Mouse (Mus musculus) liver, embryonic 15.5 days (tissue): ENCODE results near the gene Frs2. TPM values are rescaled to one million over a fixed set of nuclear protein-coding genes. Genes with fewer than 3 reads are reported as not detected.
A peak's percentile ranks its signal among the peaks of the same experiment; 100 is the strongest.

Experiments used
- ATAC-seq: fragments of 200-750 bp; cut with Nextera tagmentation; 2 replicates; pipeline ENCODE4 v1.8.0; 2017; ENCODE audit warnings: moderate number of reproducible peaks, mild to moderate bottlenecking, moderate library complexity; ENCODE audit not compliant: insufficient read depth
- H3K27ac ChIP-seq: fragments of 300-500 bp; sonication (generic); replicated peaks from 2 replicates; pipeline ENCODE4 v1.5.1; 2015; ENCODE audit warnings: mild to moderate bottlenecking, inconsistent platforms
- H3K27me3 ChIP-seq: fragments of 300-500 bp; sonication (generic); 2 replicates; pipeline ENCODE4 v1.6.1; 2015; ENCODE audit warnings: mild to moderate bottlenecking, inconsistent platforms
- H3K36me3 ChIP-seq: fragments of 300-500 bp; sonication (generic); replicated peaks from 2 replicates; pipeline ENCODE4 v1.6.1; 2015; ENCODE audit warnings: moderate library complexity, mild to moderate bottlenecking, inconsistent platforms
- H3K4me1 ChIP-seq: fragments of 300-500 bp; sonication (generic); replicated peaks from 2 replicates; pipeline ENCODE4 v1.6.1; 2015; ENCODE audit warnings: inconsistent platforms
- H3K4me2 ChIP-seq: fragments of 300-500 bp; sonication (generic); 2 replicates; pipeline ENCODE4 v1.6.1; 2015; ENCODE audit warnings: moderate library complexity, mild to moderate bottlenecking, inconsistent platforms
- H3K4me3 ChIP-seq: fragments of 300-500 bp; sonication (generic); replicated peaks from 2 replicates; pipeline ENCODE4 v1.5.1; 2015; ENCODE audit warnings: mild to moderate bottlenecking, inconsistent platforms
- H3K9ac ChIP-seq: fragments of 300-500 bp; sonication (generic); 2 replicates; pipeline ENCODE4 v1.6.1; 2015; ENCODE audit warnings: moderate library complexity, mild to moderate bottlenecking, inconsistent platforms
- H3K9me3 ChIP-seq: fragments of 300-500 bp; sonication (generic); replicated peaks from 2 replicates; pipeline ENCODE4 v1.6.1; 2016; ENCODE audit warnings: inconsistent platforms
- WGBS: fragments of 180-500 bp; shearing (Covaris S2); methylation state at CpG from one replicate; pipeline ENCODE4 v1.1.7; 2015; ENCODE audit warnings: mixed read lengths; ENCODE audit not compliant: insufficient replicate concordance; 5-methylcytosine and 5-hydroxymethylcytosine counted together
- polyA plus RNA-seq: library from polyadenylated mRNA; unstranded; fragments of >200 nt; fragmentation: Nextera tagmentation; extraction: Ambion mirVana; gene quantifications from 2 replicates; pipeline ENCODE4 v1.2.1, GENCODE M21; 2015

Gene Frs2
- polyA plus RNA-seq, 1 experiment from 2014 or later: 6.9 TPM

- WGBS: 61% methylated on average over 4 of the region's 4 CpGs
- peaks cover 61% of the 10 kb centered on the region for H3K4me1 ChIP-seq
- H3K9ac ChIP-seq: no peak overlapping the region; the same call in 1 of the 2 replicates
These were observed 22.1 kb downstream of the Frs2 start for GRCm38 (mm10) chr10:117126233-117126632.

GRCm38 (mm10) chr10:117121448-117121847 is 26.9 kb downstream of the Frs2 start:
- 80% methylated on average over 3 of the region's 3 CpGs for WGBS
- 0 out of 2 replicates have a peak overlapping the region, but pooled peaks have one; percentile 78 for H3K27ac ChIP-seq
- no peaks in the 10 kb centered on the region for H3K27me3 ChIP-seq
- H3K9me3 ChIP-seq: no peaks in the 10 kb centered on the region
- H3K36me3 ChIP-seq: peaks cover 20% of the 10 kb centered on the region
- no peak overlapping the region for H3K4me3 ChIP-seq
- peaks cover 60% of the 10 kb centered on the region for H3K4me1 ChIP-seq
- no peak overlapping the region for H3K9ac ChIP-seq
- no peak overlapping the region for H3K4me2 ChIP-seq
- ATAC-seq: no peak

More at GRCm38 (mm10) chr10:117126233-117126632, 22.1 kb downstream of the Frs2 start:
- Histone ChIP-seq H3K27ac (0 out of 2 replicates have a peak overlapping the region, but pooled peaks have one; percentile 26), H3K27me3 (no peaks in the 10 kb centered on the region), H3K9me3 (no peaks in the 10 kb centered on the region), H3K4me3 (no peak overlapping the region), H3K36me3 (peaks cover 25% of the 10 kb centered on the region), H3K4me2 (no peak overlapping the region)
- ATAC-seq: no peak

DNA sequence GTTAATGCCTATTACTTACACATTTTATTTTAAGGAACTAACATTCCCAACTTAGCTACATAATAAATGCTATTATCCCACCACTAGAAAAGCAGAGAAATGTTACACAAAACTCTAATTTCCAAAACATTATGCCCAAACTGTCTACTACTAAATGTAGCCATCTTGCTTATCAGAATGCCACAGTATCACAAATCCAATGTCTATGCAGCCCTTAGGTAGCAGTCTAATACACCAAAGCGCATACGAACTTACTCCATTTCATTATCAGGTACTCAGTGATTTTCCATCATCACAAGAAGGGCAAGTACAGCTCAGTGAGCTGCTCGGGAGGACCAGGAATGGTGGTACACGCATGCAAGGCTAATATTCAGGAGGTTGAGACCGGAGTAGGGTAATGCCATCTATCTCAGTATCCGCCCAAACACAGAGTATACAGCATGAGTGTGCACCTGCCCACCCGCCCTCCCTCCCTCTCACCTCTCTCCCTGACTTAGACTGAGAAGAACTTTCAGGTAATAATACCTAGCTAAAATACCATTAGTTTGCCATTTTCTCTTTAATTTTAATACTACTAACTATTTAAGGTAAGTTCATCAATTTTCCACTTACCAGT is 28.2 kb downstream of the Frs2 start:
- peaks cover 11% of the 10 kb centered on the region for H3K36me3 ChIP-seq
- peak; percentile 88 for ATAC-seq
- no peak overlapping the region for H3K4me3 ChIP-seq
- peak overlapping the region; percentile 40 for H3K4me2 ChIP-seq
- peaks cover 60% of the 10 kb centered on the region for H3K4me1 ChIP-seq
- WGBS: 67% methylated on average over 7 of the region's 7 CpGs
- H3K9me3 ChIP-seq: no peaks in the 10 kb centered on the region
- no peaks in the 10 kb centered on the region for H3K27me3 ChIP-seq
- H3K27ac ChIP-seq: peak overlapping the region; percentile 78
- H3K9ac ChIP-seq: no peak overlapping the region

DNA sequence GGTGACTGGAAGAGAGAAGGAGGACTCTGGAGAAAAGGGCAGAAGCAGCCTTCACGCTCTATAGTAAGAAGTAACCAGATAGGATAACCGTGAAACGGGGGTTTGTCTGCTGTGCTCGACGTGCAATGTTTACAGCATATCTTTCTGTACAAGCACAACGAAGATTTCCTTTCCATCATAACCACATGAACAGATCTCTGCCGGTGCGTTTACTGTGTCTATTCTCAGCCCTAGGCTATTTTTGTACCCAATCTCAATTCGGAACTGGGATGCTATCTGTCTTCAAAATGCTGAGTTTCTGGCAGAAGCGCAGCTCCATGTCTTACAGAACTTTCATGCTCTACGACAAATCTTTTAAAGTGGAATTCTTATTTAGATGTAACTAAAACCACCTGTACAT is 28.8 kb downstream of the Frs2 start:
- no peak overlapping the region for H3K9ac ChIP-seq
- H3K9me3 ChIP-seq: no peaks in the 10 kb centered on the region
- H3K4me1 ChIP-seq: peaks cover 61% of the 10 kb centered on the region
- peak overlapping the region; percentile 3; the same call in 1 of the 2 replicates for H3K4me3 ChIP-seq
- H3K27me3 ChIP-seq: no peaks in the 10 kb centered on the region
- peak overlapping the region; percentile 63 for H3K27ac ChIP-seq
- peaks cover 9% of the 10 kb centered on the region for H3K36me3 ChIP-seq
- WGBS: 19% methylated on average over 11 of the region's 11 CpGs
- peak overlapping the region; percentile 29 for H3K4me2 ChIP-seq
- ATAC-seq: peak; percentile 47

DNA sequence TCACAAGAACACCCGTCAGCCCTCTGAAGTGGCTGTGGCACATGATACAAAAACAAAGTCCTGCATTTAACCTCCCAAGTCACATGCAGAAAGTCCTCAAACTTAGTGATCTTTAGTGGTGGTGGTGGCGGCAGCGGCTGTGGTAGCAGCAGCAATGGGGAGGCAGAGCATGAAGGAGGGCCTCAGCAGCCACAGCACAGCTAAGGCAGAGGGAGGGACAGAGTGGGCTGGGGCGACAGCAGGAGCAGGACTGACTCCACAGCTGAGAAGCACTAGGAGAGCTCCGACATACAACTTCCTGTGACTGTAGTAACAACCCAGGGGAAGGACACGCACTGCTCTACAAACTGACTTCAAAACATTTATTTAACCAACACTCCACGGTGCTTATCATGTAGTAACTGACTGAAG is 29.9 kb downstream of the Frs2 start:
- H3K4me1 ChIP-seq: peaks cover 68% of the 10 kb centered on the region
- no peak overlapping the region; the same call in 1 of the 2 replicates for H3K4me2 ChIP-seq

DNA sequence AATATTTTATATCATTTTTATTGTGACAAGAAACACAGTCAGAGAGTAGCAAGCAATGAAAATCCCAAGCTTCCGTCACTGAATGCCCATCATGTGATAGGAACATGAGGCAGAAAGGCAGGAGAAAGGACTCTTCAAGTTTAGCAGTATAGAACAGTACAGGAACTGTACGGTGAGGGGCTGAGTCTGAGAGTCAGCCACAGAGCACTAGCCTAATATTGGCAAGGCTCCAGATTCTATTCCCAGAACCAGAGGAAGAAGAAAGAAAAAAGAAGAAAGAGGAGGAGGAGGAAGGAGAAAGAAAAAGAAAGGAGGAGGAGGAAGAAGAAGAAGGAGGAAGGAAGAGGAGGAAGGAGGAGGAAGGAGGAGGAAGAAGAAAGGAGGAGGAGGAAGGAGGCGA is 32.7 kb downstream of the Frs2 start:
- H3K27me3 ChIP-seq: no peaks in the 10 kb centered on the region
- H3K9ac ChIP-seq: no peak overlapping the region
- ATAC-seq: no peak
- H3K36me3 ChIP-seq: peaks cover 7% of the 10 kb centered on the region
- no peak overlapping the region for H3K4me2 ChIP-seq
- WGBS: 71% methylated on average over 3 of the region's 3 CpGs
- H3K4me3 ChIP-seq: no peak overlapping the region
- peaks cover 76% of the 10 kb centered on the region for H3K4me1 ChIP-seq
- peak overlapping the region; percentile 14; the same call in 1 of the 2 replicates for H3K27ac ChIP-seq
- H3K9me3 ChIP-seq: no peaks in the 10 kb centered on the region

More for the DNA sequence above, 29.9 kb downstream of the Frs2 start:
- ATAC-seq: no peak
- H3K9me3 ChIP-seq: no peaks in the 10 kb centered on the region
- H3K36me3 ChIP-seq: peaks cover 7% of the 10 kb centered on the region
- H3K27me3 ChIP-seq: no peaks in the 10 kb centered on the region
- no peak overlapping the region for H3K9ac ChIP-seq
- WGBS: 50% methylated on average over 7 of the region's 7 CpGs
- H3K4me3 ChIP-seq: no peak overlapping the region
- peak overlapping the region; percentile 61; the same call in 1 of the 2 replicates for H3K27ac ChIP-seq

GRCm38 (mm10) chr10:117112545-117112944 is 35.8 kb downstream of the Frs2 start:
- H3K36me3 ChIP-seq: peaks cover 5% of the 10 kb centered on the region
- H3K9ac ChIP-seq: no peak overlapping the region
- no peak overlapping the region for H3K4me3 ChIP-seq
- H3K27me3 ChIP-seq: no peaks in the 10 kb centered on the region
- H3K4me1 ChIP-seq: peaks cover 79% of the 10 kb centered on the region
- peak overlapping the region; percentile 60 for H3K4me2 ChIP-seq
- H3K9me3 ChIP-seq: no peaks in the 10 kb centered on the region
- WGBS: 16% methylated on average over 2 of the region's 2 CpGs
- peak overlapping the region; percentile 77 for H3K27ac ChIP-seq
- peak; percentile 86 for ATAC-seq

DNA sequence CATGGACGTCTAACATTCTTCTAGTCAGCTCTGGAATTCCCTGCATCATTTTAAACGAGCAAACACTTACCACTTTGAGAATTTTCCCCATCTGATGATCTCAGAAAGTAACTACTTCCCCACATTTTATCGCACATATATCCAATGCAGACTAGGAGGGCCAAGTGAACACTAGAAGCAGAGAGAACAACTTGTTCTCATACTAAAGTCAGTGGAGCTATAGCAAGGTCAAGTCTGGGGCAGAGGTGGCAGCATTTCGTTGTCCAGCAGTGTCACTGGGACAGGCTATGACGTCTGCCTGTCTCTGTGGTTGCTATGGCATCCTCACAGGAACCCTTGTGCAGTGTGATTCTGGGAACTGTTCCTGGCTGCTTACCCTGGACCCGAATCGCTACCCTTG is 36.9 kb downstream of the Frs2 start:
- Histone ChIP-seq H3K4me3 (no peak overlapping the region), H3K4me2 (0 out of 2 replicates have a peak overlapping the region, but pooled peaks have one; percentile 6), H3K9ac (no peak overlapping the region), H3K36me3 (peaks cover 7% of the 10 kb centered on the region), H3K4me1 (peaks cover 88% of the 10 kb centered on the region), H3K27ac (peak overlapping the region; percentile 69), H3K9me3 (no peaks in the 10 kb centered on the region), H3K27me3 (no peaks in the 10 kb centered on the region)
- no peak for ATAC-seq
- 62% methylated on average over 7 of the region's 7 CpGs for WGBS

GRCm38 (mm10) chr10:117110271-117110670 is 38.1 kb downstream of the Frs2 start:
- no peak overlapping the region for H3K4me3 ChIP-seq
- no peak overlapping the region for H3K4me2 ChIP-seq
- no peaks in the 10 kb centered on the region for H3K27me3 ChIP-seq
- H3K9me3 ChIP-seq: no peaks in the 10 kb centered on the region
- 24% methylated on average over 3 of the region's 3 CpGs for WGBS
- H3K9ac ChIP-seq: no peak overlapping the region
- H3K27ac ChIP-seq: peak overlapping the region; percentile 69
- no peak for ATAC-seq
- peaks cover 91% of the 10 kb centered on the region for H3K4me1 ChIP-seq
- peaks cover 7% of the 10 kb centered on the region for H3K36me3 ChIP-seq

DNA sequence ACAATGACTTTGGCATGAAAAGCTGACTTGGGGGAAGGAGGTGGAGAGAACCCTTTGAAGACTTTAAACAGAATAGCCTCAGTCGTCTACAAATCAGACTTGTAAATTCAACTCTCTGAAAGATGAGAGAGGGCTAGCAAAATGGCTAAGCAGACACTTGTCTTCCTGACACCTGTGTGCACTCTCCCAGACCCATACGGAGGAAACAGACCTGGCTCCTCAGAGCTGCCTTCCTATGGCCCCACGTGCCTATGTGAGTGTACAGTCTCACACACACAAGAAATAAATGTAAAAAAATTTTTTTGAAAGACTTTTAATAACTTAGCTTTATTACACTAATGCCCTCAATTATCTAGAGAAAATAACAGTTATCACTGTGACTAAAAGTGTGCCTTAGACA is 41.6 kb downstream of the Frs2 start:
- peaks cover 89% of the 10 kb centered on the region for H3K4me1 ChIP-seq
- peak; percentile 57 for ATAC-seq

DNA sequence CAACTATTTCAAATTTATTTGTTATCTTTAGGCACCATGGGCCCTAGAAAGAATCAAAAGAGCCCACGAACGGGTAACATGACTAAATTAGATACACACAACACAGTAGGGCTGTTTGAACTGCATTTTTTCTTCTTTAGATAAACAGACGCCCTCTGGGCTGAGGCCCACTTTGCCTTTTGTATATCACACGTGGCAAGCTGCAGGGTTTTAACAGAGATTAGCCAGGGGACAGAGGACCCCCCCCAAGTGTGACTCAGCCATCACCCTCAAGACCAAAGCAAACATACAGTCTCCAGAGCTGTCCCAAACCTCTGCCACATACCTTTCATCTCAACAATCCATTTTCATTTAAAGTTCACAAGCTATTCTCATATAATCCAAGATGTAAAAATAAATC is 42.1 kb downstream of the Frs2 start:
- Histone ChIP-seq H3K4me2 (peak overlapping the region; percentile 49), H3K9me3 (no peaks in the 10 kb centered on the region), H3K27me3 (no peaks in the 10 kb centered on the region), H3K27ac (peak overlapping the region; percentile 87), H3K4me1 (peaks cover 85% of the 10 kb centered on the region), H3K4me3 (no peak overlapping the region; the same call in 1 of the 2 replicates), H3K9ac (peak overlapping the region; percentile 13; the same call in 1 of the 2 replicates), H3K36me3 (peaks cover 7% of the 10 kb centered on the region)
- WGBS: 11% methylated on average over 4 of the region's 4 CpGs
- peak; percentile 88 for ATAC-seq

More for the DNA sequence above, 41.6 kb downstream of the Frs2 start:
- Histone ChIP-seq H3K4me2 (peak overlapping the region; percentile 49), H3K36me3 (peaks cover 7% of the 10 kb centered on the region), H3K27ac (peak overlapping the region; percentile 87), H3K9ac (peak overlapping the region; percentile 13; the same call in 1 of the 2 replicates), H3K9me3 (no peaks in the 10 kb centered on the region), H3K4me3 (no peak overlapping the region), H3K27me3 (no peaks in the 10 kb centered on the region)
- 14% methylated on average over 3 of the region's 3 CpGs for WGBS
